Mouse (Mus musculus) stomach, embryonic 14.5 days (tissue): Measurements from ENCODE around the gene Cyb561a3. TPM values are rescaled to one million over a fixed set of nuclear protein-coding genes. Genes with fewer than 3 reads are reported as not detected.
"Not testable (repeated sequence)": the region's sequence is repeated elsewhere in the genome, so short reads cannot be mapped to it uniquely, and the experiment has no call there.

Experiments used
- ATAC-seq: fragments of 200-750 bp; cut with Nextera tagmentation; 2 replicates; pipeline ENCODE4 v1.8.0; 2017; ENCODE audit warnings: low read depth, moderate TSS enrichment; ENCODE audit not compliant: insufficient number of reproducible peaks, insufficient read depth, low FRiP score
- H3K27ac ChIP-seq: fragments of 300-500 bp; sonication (generic); 2 replicates; pipeline ENCODE4 v1.5.1; 2014; ENCODE audit warnings: mild to moderate bottlenecking, low read length, moderate library complexity, mixed read lengths
- H3K27me3 ChIP-seq: fragments of 300-500 bp; sonication (generic); 2 replicates; pipeline ENCODE4 v1.6.1; 2014; ENCODE audit warnings: low read length, control low read depth, mixed read lengths; ENCODE audit not compliant: control insufficient read depth, insufficient read depth
- H3K36me3 ChIP-seq: fragments of 300-500 bp; sonication (generic); 2 replicates; pipeline ENCODE4 v1.6.1; 2014; ENCODE audit warnings: mild to moderate bottlenecking, control low read depth, low read length, moderate library complexity, mixed read lengths; ENCODE audit not compliant: control insufficient read depth, insufficient read depth
- H3K4me1 ChIP-seq: fragments of 300-500 bp; sonication (generic); 2 replicates; pipeline ENCODE4 v1.6.1; 2014; ENCODE audit warnings: low read length, control low read depth, mixed read lengths; ENCODE audit not compliant: control insufficient read depth, insufficient read depth
- H3K4me2 ChIP-seq: fragments of 300-500 bp; sonication (generic); replicated peaks from 2 replicates; pipeline ENCODE4 v1.6.1; 2014; ENCODE audit warnings: low read depth, low read length, control low read depth
- H3K4me3 ChIP-seq: fragments of 300-500 bp; sonication (generic); 2 replicates; pipeline ENCODE4 v1.5.1; 2014; ENCODE audit warnings: low read depth, low read length, control low read depth
- H3K9ac ChIP-seq: fragments of 300-500 bp; sonication (generic); replicated peaks from 2 replicates; pipeline ENCODE4 v1.6.1; 2014; ENCODE audit warnings: low read depth, mild to moderate bottlenecking, control low read depth, low read length, moderate library complexity, mixed read lengths
- H3K9me3 ChIP-seq: fragments of 300-500 bp; sonication (generic); 2 replicates; pipeline ENCODE4 v1.6.1; 2016; ENCODE audit warnings: low read depth, low read length, control low read depth; ENCODE audit not compliant: control insufficient read depth
- WGBS: fragments of 180-500 bp; shearing (Covaris S2); extraction: QIAGEN DNeasy Blood & Tissue Kit; methylation state at CpG from one replicate; pipeline ENCODE4 v1.1.7; 2014; 5-methylcytosine and 5-hydroxymethylcytosine counted together
- polyA plus RNA-seq: library from polyadenylated mRNA; unstranded; fragments of >200 nt; fragmentation: Nextera tagmentation; extraction: Ambion mirVana; gene quantifications from 2 replicates; pipeline ENCODE4 v1.2.1, GENCODE M21; 2014

The Cyb561a3 gene
- 18.9 TPM in 2 replicates for polyA plus RNA-seq

DNA sequence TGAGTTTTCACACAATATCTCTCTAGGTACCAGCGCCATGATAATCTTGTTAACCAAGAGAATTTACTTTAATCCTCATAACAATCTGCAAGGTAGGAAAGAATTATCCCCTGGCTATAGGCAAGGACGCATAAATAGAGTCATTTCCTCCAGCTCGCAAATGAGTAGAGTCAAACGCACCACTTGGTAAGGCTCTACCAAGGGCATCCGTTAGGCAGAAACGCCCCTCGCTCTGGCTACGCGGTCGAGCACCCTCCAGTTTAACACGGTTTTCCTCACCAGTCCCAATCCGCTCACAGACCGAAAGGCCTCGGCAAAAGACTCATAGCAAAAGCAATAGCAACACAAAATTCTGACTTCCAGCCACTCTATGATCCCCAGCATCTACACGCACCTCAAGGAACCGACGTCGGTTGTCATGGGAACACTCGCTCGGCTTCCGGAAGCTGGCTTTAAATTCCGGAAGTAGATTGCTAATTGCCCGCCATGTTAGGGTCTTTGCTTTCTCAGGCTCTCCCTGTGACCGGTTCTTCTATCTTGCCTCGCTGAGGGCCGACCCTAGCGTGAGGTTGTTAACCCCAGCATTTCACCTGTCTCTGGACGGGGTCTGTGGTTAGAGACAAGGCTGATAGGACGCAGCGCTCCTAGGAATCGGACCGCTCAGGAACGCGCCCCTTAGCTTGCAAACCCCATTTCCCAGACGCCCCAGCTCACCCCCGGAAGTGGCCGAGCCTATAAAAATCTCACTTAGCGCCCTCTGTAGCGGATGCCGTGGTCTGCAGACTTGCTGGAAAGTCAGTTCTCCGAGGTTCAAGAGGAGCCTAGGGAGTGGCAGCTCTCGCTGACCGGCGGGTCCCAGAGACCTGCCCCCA is at the start of gene Cyb561a3, which contains the start of gene Tmem138:
Gene Cyb561a3, plus strand, starts transcription at position 483 of the 872 bp plus-strand sequence.
Gene Tmem138, minus strand, starts transcription at position 673 of the 872 bp plus-strand sequence.
- Histone ChIP-seq H3K27me3 (no peaks in the 10 kb centered on the region), H3K4me3 (peak within 1 kb of the TSS; percentile 66), H3K36me3 (peaks cover 17% of the 10 kb centered on the region), H3K4me1 (peaks cover 4% of the 10 kb centered on the region; the same call in 1 of the 2 replicates), H3K27ac (peak within 1 kb of the TSS; percentile 71), H3K4me2 (peak within 1 kb of the TSS; percentile 88), H3K9ac (peak within 1 kb of the TSS; percentile 76), H3K9me3 (no peaks in the 10 kb centered on the region)
- ATAC-seq, result peak; percentile 96
- WGBS, result under 1% methylated on average over 44 of the region's 44 CpGs

DNA sequence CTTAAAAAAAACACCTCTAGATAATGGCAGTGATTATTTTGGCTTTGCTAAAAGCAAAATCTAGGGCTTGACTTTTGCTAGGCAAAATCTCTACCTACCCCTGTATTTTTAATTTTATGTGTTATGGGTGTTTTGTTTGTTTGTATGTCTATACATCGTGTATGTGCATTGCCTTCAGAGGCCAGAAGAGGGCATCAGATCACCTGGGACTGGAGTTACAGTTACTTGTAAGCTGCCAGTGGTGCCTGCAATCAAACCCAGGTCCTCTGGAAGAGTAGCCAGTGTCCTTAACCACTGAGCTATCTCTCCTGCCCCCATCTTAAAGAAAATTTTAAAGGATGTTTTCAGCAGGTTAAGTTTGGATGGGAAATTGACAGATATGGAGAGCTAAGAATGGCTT is 46.9 kb upstream of the Cyb561a3 start:
- H3K4me3 ChIP-seq, result no peak overlapping the region
- no peak overlapping the region for H3K27ac ChIP-seq
- ATAC-seq, result no peak
- H3K4me1 ChIP-seq, result peaks cover 12% of the 10 kb centered on the region
- H3K36me3 ChIP-seq, result peaks cover 43% of the 10 kb centered on the region
- H3K9me3 ChIP-seq, result no peaks in the 10 kb centered on the region
- no peak overlapping the region for H3K4me2 ChIP-seq
- WGBS, result 87% methylated on average over 1 of the region's 1 CpGs
- no peak overlapping the region for H3K9ac ChIP-seq
- H3K27me3 ChIP-seq, result no peaks in the 10 kb centered on the region

DNA sequence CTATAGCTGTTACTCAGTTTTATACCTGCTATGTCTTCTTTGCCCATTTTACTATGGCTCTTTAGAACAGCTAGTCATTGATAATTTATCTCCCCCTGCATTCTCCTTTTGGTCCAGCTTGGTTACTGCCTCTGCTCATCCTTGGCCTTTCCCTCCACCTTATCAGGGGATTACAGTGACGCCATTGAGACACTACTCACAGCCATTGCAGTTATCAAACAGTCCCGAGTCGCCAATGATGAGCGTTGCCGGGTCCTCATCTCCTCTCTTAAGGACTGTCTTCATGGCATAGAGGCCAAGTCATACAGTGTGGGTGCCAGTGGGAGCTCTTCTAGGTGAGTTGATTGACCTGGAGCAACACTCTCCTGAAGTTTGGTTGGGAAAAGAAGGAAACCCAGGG is 37.5 kb upstream of the Cyb561a3 start:
- 95% methylated on average over 5 of the region's 5 CpGs for WGBS
- Histone ChIP-seq H3K4me2 (no peak overlapping the region), H3K9ac (no peak overlapping the region), H3K27ac (no peak overlapping the region), H3K27me3 (no peaks in the 10 kb centered on the region), H3K4me1 (no peaks in the 10 kb centered on the region), H3K9me3 (no peaks in the 10 kb centered on the region), H3K36me3 (peaks cover 84% of the 10 kb centered on the region), H3K4me3 (no peak overlapping the region)
- ATAC-seq, result no peak

DNA sequence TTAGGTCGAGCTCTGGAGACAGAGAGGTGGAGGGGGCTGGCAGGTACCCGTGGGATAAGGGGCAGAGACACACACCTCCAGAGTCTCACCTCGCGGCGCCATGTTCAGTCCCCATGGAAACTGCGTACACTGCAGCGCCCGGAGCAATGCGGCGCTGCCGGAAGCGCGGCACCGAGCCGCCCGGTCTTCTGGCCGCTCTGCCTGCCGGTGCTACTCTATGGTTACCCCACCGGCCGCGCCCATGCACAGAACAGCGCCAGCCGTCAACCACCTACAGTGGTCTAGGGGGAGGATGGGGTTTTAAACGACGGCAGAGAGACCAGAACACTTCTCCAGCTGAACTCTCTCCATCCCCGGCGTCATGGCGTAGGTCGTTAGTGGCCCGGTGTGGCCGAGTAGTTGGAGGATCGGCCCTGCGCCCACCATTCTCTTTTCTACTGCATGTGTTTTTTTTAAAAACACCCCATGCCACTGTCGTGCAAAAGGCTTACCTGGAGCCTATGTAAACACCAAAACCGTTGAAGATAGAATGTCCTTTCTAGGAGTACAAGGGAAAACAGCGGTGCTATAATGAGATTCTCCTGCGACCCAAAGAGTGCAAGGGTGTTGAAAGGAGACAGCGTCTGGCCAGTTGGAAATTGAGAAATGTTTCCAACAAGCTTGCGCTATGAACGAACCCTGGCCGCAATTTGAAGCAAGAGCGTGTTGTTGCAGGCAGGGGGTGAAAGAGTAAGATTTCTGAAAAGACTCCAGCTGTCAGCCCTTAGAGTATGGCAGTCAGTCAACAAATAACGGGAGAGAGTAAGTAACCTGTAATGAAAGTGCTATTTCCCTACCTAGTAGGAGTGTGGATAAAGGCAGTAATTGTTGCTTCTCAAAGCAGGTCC is 21.1 kb upstream of the Cyb561a3 start, which contains the start of gene Tmem216:
Gene Tmem216, minus strand, starts transcription at position 615 of the 887 bp plus-strand sequence.
- Histone ChIP-seq H3K27me3 (no peaks in the 10 kb centered on the region), H3K4me2 (peak within 1 kb of the TSS; percentile 76), H3K9me3 (no peaks in the 10 kb centered on the region), H3K27ac (peak within 1 kb of the TSS; percentile 16; the same call in 1 of the 2 replicates), H3K4me3 (peak within 1 kb of the TSS; percentile 55), H3K36me3 (peaks cover 10% of the 10 kb centered on the region; the same call in 1 of the 2 replicates), H3K9ac (peak within 1 kb of the TSS; percentile 50), H3K4me1 (peaks cover 13% of the 10 kb centered on the region; the same call in 1 of the 2 replicates)
- ATAC-seq, result peak; percentile 97
- under 1% methylated on average over 43 of the region's 43 CpGs for WGBS

DNA sequence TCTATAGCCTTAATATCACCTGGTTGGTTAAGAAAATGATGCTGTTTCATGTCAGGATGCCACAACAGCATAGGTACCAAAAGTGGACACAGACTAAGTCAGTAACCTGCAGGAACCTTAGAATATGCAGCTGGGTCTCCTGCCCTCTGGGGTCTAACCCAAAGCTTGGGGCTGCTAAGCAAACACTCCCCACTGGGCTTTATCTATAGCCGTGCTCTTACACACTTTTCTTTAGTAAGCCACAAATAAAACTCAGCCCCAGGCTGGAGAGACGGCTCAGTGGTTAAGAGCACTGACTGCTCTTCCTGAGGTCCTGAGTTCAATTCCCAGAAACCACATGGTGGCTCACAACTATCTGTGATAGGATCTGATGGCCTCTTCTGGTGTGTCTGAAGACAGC is 20.0 kb upstream of the Cyb561a3 start:
- no peak for ATAC-seq
- H3K9me3 ChIP-seq, result no peaks in the 10 kb centered on the region
- H3K4me2 ChIP-seq, result no peak overlapping the region
- no peak overlapping the region for H3K27ac ChIP-seq
- 63% methylated on average over 2 of the region's 2 CpGs for WGBS
- no peak overlapping the region for H3K9ac ChIP-seq
- no peak overlapping the region for H3K4me3 ChIP-seq
- no peaks in the 10 kb centered on the region for H3K27me3 ChIP-seq
- no peaks in the 10 kb centered on the region; the same call in 1 of the 2 replicates for H3K36me3 ChIP-seq
- peaks cover 13% of the 10 kb centered on the region; the same call in 1 of the 2 replicates for H3K4me1 ChIP-seq

DNA sequence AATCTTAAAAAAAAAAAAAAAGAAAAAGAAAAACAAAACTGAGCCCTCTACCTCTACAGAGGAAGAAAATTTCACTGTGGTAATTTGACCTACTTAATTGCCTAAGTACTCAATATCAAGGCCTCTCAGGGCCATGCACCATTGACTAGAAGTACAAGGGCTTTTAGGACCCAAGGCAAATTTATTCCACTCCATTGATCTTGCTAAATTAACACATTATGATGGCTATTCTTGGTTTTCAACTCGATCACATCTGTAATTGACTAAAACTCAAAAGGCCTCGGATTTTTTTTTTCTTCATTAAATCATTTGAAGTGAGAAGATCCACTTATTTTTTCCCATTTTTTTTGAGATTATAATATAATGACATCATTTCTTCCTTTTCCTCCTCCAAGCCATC is 19.5 kb upstream of the Cyb561a3 start:
- no peak for ATAC-seq
- peaks cover 13% of the 10 kb centered on the region; the same call in 1 of the 2 replicates for H3K4me1 ChIP-seq
- WGBS, result 73% methylated on average over 2 of the region's 2 CpGs

DNA sequence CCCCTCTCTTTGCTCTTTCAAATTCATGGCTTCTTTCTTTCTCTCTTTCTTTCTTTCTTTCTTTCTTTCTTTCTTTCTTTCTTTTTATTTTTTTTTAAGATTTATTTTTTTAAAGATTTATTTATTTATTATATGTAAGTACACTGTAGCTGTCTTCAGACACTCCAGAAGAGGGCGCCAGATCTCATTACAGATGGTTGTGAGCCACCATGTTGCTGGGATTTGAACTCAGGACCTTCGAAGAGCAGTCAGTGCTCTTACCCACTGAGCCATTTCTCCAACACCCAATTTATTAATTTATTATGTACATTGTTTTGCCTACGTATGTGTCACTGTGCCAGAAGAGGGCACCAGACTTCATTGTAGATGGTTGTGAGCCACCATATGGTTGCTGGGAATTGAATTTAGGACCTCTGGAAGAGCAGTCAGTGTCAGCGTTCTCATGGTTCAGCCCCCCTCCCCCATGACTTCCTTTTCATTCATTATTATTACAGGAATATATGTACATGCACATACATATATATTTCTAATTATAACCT is 19.1 kb upstream of the Cyb561a3 start:
- not testable (repeated sequence) for H3K4me3 ChIP-seq, H3K36me3 ChIP-seq, H3K4me2 ChIP-seq, H3K27ac ChIP-seq, H3K27me3 ChIP-seq, H3K9ac ChIP-seq, H3K9me3 ChIP-seq, ATAC-seq
- H3K4me1 ChIP-seq, result peaks cover 13% of the 10 kb centered on the region; the same call in 1 of the 2 replicates
- WGBS, result 75% methylated on average over 4 of the region's 4 CpGs

More for the DNA sequence above, 19.5 kb upstream of the Cyb561a3 start:
- no peak overlapping the region for H3K27ac ChIP-seq
- H3K9ac ChIP-seq, result no peak overlapping the region
- no peaks in the 10 kb centered on the region for H3K9me3 ChIP-seq
- H3K4me2 ChIP-seq, result no peak overlapping the region
- H3K36me3 ChIP-seq, result no peaks in the 10 kb centered on the region; the same call in 1 of the 2 replicates
- no peaks in the 10 kb centered on the region for H3K27me3 ChIP-seq
- no peak overlapping the region for H3K4me3 ChIP-seq

DNA sequence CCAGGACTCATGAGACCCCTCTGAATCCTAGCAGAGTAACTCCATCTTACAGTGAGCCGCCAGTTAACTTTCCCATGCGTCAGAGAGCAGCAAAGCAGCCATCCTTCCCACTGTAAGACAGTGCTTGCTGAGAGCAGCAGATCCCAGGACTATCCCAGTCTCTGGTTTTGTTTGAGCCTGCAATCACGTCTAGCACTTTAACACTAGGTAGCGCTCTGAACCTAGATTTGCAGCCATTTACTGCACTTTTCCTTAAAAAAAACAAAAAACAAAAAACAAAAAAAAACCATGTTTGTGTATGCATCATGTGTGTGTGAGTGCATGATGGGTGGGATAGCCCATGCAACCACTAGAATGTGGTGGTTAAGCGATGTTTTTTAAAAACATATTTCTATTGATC is 16.9 kb upstream of the Cyb561a3 start:
- Histone ChIP-seq H3K9ac (no peak overlapping the region), H3K4me3 (no peak overlapping the region), H3K4me2 (no peak overlapping the region), H3K27me3 (no peaks in the 10 kb centered on the region), H3K4me1 (peaks cover 6% of the 10 kb centered on the region; the same call in 1 of the 2 replicates), H3K9me3 (no peaks in the 10 kb centered on the region), H3K36me3 (no peaks in the 10 kb centered on the region), H3K27ac (no peak overlapping the region)
- 34% methylated on average over 5 of the region's 5 CpGs for WGBS
- no peak for ATAC-seq
